Mouse (Mus musculus): ENCODE results near the gene Asna1. TPM values are rescaled to one million over a fixed set of nuclear protein-coding genes. Genes with fewer than 3 reads are reported as not detected.

Gene Asna1
- total RNA-seq (2023): 10 to 100 TPM; 65.2 to 76.3 TPM

DNA sequence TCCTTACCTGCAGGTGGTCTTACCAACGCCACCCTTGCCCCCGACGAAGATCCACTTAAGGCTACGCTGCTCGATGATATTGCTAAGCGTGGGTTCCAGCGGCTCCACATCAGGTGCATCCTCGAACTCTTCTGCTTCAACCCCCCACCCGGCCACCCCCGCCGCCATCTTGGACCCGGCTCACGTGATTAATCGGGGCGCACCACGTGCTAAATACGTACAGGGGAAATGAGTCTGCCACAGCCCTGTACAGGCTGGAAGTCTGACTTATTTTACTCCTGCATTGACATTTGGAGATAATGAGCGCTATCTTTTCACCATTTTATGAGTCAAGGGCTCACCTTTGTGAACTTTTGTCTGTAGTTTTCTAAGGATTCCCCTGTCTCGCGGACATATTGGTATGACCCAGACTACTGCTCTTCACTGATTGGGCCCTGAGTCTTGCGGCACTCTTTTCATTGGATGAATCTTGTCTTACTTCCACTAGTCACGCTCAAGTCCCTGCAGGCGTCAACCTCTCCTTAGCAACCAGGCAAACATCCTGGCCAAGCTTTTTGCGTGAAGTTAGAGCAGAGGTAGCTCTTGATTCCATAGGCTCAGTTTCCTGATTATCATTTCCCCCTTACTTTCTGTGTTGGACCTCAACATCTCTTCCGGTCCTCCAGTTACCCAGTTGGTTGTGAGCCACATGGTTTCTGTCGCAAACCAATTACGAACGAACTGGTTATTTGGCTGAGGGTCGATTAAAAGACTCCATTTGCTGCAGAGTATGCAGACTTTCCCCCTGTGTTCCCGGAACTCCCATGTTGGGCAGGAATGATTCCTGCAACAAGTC, at the start of gene Asna1:
Asna1 (minus strand) TSS at position 184 of the 835 bp plus-strand sequence.

GRCm38 (mm10) chr8:85071514-85072281, 46.6 kb upstream of the Asna1 start, which contains the start of gene Dhps:
Gene Dhps, plus strand, starts transcription at chr8:85071757.

GRCm38 (mm10) chr8:85067982-85068381, 42.9 kb upstream of the Asna1 start, which contains the start of gene Gm5741:
Gene Gm5741, minus strand, starts transcription at chr8:85067982.

GRCm38 (mm10) chr8:85059879-85060616, 35.0 kb upstream of the Asna1 start, which contains the start of gene Fbxw9:
Gene Fbxw9, plus strand, starts transcription at chr8:85060055.

GRCm38 (mm10) chr8:85036718-85037365, 11.8 kb upstream of the Asna1 start, which contains the start of gene Tnpo2:
Gene Tnpo2, plus strand, starts transcription at chr8:85036915.

DNA sequence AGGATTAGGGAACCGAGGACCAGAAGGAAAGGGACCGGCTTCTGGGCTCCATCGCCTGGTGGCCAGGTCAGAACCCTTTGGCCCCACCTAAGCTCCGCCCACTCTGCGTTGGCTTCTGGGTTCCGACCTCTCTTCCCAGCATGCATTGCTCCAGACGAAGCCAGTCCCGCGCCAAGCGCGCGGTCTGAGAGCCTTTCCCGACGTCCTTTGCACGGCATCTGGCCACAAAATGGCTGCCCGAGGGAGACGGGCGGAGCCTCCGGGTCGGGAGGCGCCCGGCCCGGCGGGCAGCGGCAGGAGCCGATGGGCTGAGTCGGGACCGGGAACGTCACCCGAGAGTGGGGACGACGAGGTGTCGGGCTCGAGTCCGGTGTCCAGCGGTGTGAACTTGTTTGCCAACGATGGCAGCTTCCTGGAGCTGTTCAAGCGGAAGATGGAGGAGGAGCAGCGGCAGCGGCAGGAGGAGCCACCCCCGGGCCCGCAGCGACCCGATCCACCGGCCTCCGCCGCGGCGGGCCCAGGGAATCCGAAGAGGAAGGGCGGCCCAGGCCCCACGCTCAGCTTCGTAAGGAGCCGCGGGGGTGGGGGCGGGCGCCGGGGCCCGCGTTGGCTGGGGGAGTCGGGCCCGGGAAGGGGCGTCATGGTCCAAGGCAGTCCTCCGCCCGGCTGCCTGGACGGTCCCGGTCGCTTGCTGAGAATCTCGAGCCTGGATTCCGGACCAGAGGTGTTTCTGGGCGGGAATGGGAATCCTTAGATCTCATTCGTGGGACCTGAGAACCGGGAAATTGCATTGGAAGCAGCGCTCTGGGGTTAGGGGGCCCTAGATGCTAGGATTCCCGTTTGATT, 1.8 kb upstream of the Asna1 start, which contains the start of gene Trir:
Trir (plus strand) TSS at position 154 of the 846 bp plus-strand sequence.

GRCm38 (mm10) chr8:85014431-85014830, 10.7 kb downstream of the Asna1 start, which contains the start of gene Best2:
Gene Best2, minus strand, starts transcription at chr8:85014531.

GRCm38 (mm10) chr8:84990349-84990748, 34.7 kb downstream of the Asna1 start, which contains the start of gene Hook2:
Gene Hook2, plus strand, starts transcription at chr8:84990603.

DNA sequence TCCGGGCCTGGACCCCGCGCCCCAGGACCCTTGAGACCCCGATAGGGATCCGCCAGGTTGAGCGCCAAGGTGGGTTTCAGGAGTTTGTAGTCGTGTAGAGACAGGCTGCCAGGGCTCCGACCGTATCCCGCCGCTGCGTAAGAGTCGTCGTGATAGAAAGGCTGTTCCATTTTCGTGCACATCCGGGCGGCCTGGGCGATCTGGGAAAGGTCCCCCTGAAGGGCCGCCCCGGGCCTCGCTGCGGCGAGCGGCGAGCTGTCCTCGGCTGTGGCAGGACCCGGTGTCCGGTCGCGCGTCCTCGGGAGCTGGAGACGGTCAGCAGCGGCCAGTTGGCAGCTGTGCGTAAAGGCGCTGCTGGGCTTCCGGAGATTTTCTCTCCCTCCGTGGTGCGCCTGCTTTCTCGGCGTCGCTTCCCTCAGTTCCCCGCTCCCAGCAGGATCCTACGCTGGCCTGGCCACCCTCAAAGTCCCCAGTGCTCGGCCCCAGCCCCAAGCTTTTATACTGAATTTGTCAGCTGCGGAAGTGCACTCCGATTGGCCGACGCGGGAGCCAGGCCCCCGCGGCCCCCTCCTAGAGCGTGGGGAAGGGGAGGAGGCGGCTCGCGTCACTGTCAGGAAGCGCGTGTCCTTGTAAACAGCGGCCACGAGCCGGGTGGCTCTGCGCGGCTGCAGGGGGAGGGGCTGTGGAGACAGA, 46.7 kb downstream of the Asna1 start, which contains the start of gene Junb:
Junb (minus strand) TSS at position 471 of the 693 bp plus-strand sequence.

DNA sequence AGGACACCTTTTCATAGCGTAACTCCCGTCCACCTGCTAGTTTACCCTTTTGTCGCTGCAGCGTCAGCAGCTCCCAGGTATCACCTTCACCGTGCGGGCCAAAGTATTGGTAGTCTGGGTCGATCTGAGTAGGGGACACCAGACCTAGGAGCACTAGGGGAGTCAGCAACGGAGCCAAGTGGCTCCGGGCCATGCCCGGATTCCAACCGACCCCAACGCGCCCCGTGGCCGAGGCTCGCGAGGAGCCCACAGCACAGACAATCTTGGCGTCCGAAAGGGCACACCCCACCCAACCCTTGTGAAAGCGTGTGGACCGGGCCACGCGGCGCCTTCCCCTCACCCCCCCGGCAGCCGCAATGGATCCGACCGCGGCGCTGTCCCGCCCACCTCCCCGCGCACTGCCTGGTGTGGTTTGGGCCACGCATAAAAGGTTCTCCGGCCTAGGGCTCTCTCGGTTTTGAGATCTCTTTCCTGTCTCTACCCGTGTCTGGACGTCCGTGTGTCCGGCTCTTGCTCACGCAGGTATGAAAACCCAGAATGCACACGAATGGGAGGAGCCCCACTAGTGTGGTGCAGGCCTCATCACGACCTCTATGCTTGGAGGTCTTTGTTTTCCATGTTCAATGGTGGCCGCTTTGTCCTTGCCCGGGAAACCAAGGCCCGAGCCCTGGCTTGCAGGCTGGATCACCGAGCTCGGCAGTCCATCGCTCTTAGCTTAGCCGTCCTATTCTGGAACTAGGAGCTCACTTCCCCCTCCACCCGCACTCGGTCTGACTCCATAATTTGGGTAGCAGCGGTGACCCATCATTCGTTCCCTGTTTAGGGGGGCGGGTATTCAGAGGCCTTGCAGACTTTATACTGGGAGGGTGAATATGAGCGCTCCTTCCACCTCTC, 55.6 kb downstream of the Asna1 start, which contains the start of the genes Gm49661, Prdx2 and Rnaseh2a:
Gm49661 (minus strand) TSS at position 193 of the 894 bp plus-strand sequence.
Prdx2 (plus strand) TSS at position 347 of the 894 bp plus-strand sequence.
Rnaseh2a (minus strand) TSS at position 527 of the 894 bp plus-strand sequence.

Other genes with a start within 250 kb of the Asna1 start
- gene Nfix, start 224.9 kb downstream of the Asna1 start, total RNA-seq (2023): 10 to 100 TPM; 63.7 to 72.8 TPM
- 1 to 10 TPM; 2.0 to 3.1 TPM for gene Dand5, start 202.5 kb downstream of the Asna1 start, total RNA-seq (2023)
- gene Gadd45gip1, start 193.8 kb downstream of the Asna1 start, total RNA-seq (2023): 10 to 100 TPM in 1 of 2 experiments, 1 to 10 TPM in 1; 8.9 to 10.1 TPM
- gene Rad23a, start 184.6 kb downstream of the Asna1 start, total RNA-seq (2023): 10 to 100 TPM; 52.4 to 52.7 TPM
- 100 to 1,000 TPM; 632 to 634 TPM for gene Calr, start 178.3 kb downstream of the Asna1 start, total RNA-seq (2023)
- 10 to 100 TPM; 43.6 to 47.8 TPM for gene Farsa, start 168.3 kb downstream of the Asna1 start, total RNA-seq (2023)
- gene Syce2, start 153.2 kb downstream of the Asna1 start, total RNA-seq (2023): 1 to 10 TPM; 4.1 to 5.1 TPM
- gene Gcdh, start 131.4 kb downstream of the Asna1 start, total RNA-seq (2023): 1 to 10 TPM; 7.1 to 9.3 TPM
- not detected for gene Klf1, start 123.4 kb downstream of the Asna1 start, total RNA-seq (2023)
- gene Dnase2a, start 116.7 kb downstream of the Asna1 start, total RNA-seq (2023): 10 to 100 TPM; 61.0 to 66.0 TPM
- gene Mast1, start 87.9 kb downstream of the Asna1 start, total RNA-seq (2023): under 1 TPM; 0.29 to 0.33 TPM
- not detected for gene Rtbdn, start 78.3 kb downstream of the Asna1 start, total RNA-seq (2023)
- not detected for gene Gm49661, start 55.8 kb downstream of the Asna1 start, total RNA-seq (2023)
- gene Prdx2, start 55.7 kb downstream of the Asna1 start, total RNA-seq (2023): 100 to 1,000 TPM; 104 to 107 TPM
- gene Rnaseh2a, start 55.5 kb downstream of the Asna1 start, total RNA-seq (2023): 10 to 100 TPM; 28.9 to 32.3 TPM
- 1,000 to 10,000 TPM; 1,590 to 1,695 TPM for gene Junb, start 46.6 kb downstream of the Asna1 start, total RNA-seq (2023)
- 1 to 10 TPM; 2.8 to 3.2 TPM for gene Hook2, start 34.7 kb downstream of the Asna1 start, total RNA-seq (2023)
- gene Best2, start 10.8 kb downstream of the Asna1 start, total RNA-seq (2023): not detected
- 100 to 1,000 TPM; 154 to 166 TPM for gene Trir, start 1.5 kb upstream of the Asna1 start, total RNA-seq (2023)
- gene Tnpo2, start 11.6 kb upstream of the Asna1 start, total RNA-seq (2023): 10 to 100 TPM; 37.3 to 54.7 TPM
- gene Fbxw9, start 34.8 kb upstream of the Asna1 start, total RNA-seq (2023): 1 to 10 TPM; 4.2 to 6.3 TPM
- gene Gm5741, start 42.7 kb upstream of the Asna1 start, total RNA-seq (2023): not detected
- gene Dhps, start 46.5 kb upstream of the Asna1 start, total RNA-seq (2023): 10 to 100 TPM; 55.7 to 74.6 TPM
- gene Wdr83os, start 55.5 kb upstream of the Asna1 start, total RNA-seq (2023): 10 to 100 TPM; 53.5 to 54.8 TPM
- gene Wdr83, start 56.0 kb upstream of the Asna1 start, total RNA-seq (2023): 10 to 100 TPM in 1 of 2 experiments, 1 to 10 TPM in 1; 8.9 to 14.2 TPM
- 100 to 1,000 TPM; 386 to 392 TPM for gene Man2b1, start 58.0 kb upstream of the Asna1 start, total RNA-seq (2023)
- gene Zfp791, start 97.8 kb upstream of the Asna1 start, total RNA-seq (2023): 1 to 10 TPM in 1 of 2 experiments, under 1 TPM in 1; 0.39 to 1.0 TPM
- gene Cks1brt, start 126.6 kb upstream of the Asna1 start, total RNA-seq (2023): not detected
- not detected for gene Olfr371, start 200.7 kb upstream of the Asna1 start, total RNA-seq (2023)